Mouse (Mus musculus): ENCODE results near the gene Gm498. TPM values are rescaled to one million over a fixed set of nuclear protein-coding genes. Genes with fewer than 3 reads are reported as not detected.

Gm498 gene
- total RNA-seq (2021) (not detected), polyA plus RNA-seq (2012; rRNA removed) (0.12 TPM in 1 of 2 replicates, not detected in the other)
- long read RNA-seq: 0 reads

DNA sequence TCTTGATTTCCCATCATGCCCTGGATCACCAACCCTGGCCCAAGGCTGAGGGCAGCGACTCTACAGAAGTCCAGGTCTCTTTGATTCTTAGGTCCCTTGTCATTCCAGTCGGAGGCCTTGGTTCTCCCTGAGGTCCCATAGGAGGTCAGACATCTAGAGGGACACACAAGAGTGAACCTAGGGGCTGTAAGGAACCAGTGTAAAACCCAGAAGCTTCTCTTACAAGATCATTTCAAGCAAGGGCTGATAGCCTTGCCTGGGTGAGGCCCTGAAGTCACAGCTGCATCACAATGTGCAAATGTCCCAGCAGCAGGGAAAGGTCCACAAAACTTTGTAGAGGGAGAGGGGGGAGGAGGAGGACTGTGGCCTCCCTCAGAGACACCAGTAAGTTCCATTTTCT is at the start of gene Gm498:
Gene Gm498 (plus strand): TSS at position 301 of the 400 bp plus-strand sequence.
- Histone ChIP-seq H3K79me2 (replicated peaks; ENCODE audit: control insufficient read depth, insufficient read depth, low read length) (no peaks in the 10 kb centered on the region), H3K36me3 (ENCODE audit: control insufficient read depth, insufficient read depth, low read length) (no peaks in the 10 kb centered on the region), H3K27me3 (ENCODE audit: control insufficient read depth, insufficient read depth, low read length) (no peaks in the 10 kb centered on the region), H3K4me3 (no peak within 1 kb of the TSS), H3K9ac (ENCODE audit: low read depth, low read length) (no peak within 1 kb of the TSS), H3K27ac (no peak within 1 kb of the TSS), H3K4me1 (ENCODE audit: control insufficient read depth, insufficient read depth, low read length) (no peaks in the 10 kb centered on the region)
- intact Hi-C loops (cut with DNase I): no loop called here
- 80% methylated on average over 2 of the region's 2 CpGs for WGBS
- DNase-seq: no peak
- TF ChIP-seq POLR2A (IDR thresholded peaks at IDR 0.05; ENCODE audit: insufficient read depth, low read depth, low read length) (no peak), EP300 (IDR thresholded peaks at IDR 0.05; ENCODE audit: insufficient read depth, low read depth, low read length) (no peak), CTCF (IDR thresholded peaks at IDR 0.05) (no peak)

DNA sequence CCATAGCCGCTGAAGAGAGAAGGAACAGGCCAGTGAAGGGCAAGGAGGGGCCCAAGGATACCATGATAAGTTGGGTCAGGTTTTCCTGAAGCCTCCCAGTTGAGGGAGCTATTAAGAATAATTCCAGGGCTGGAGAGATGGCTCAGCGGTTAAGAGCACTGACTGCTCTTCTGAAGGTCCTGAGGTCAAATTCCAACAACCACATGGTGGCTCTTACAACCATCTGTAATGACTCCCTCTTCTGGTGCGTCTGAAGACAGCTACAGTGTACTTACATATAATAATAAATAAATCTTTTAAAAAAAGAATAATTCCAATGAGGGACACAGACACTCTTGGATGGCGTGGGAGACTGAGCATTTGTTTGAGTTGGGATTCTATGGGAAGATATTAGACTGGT is 47.4 kb upstream of the Gm498 start:
- Histone ChIP-seq H3K4me3 (no peak overlapping the region), H3K4me1 (ENCODE audit: control insufficient read depth, insufficient read depth, low read length) (peaks cover 5% of the 10 kb centered on the region), H3K9ac (ENCODE audit: low read depth, low read length) (no peak overlapping the region), H3K36me3 (ENCODE audit: control insufficient read depth, insufficient read depth, low read length) (no peaks in the 10 kb centered on the region), H3K79me2 (replicated peaks; ENCODE audit: control insufficient read depth, insufficient read depth, low read length) (no peaks in the 10 kb centered on the region), H3K27ac (no peak overlapping the region), H3K27me3 (ENCODE audit: control insufficient read depth, insufficient read depth, low read length) (no peaks in the 10 kb centered on the region)
- 69% methylated on average over 4 of the region's 4 CpGs for WGBS
- no peak for DNase-seq
- intact Hi-C loops (cut with DNase I): no loop called here
- no peak for TF ChIP-seq EP300 (IDR thresholded peaks at IDR 0.05; ENCODE audit: insufficient read depth, low read depth, low read length)
- no peak for TF ChIP-seq CTCF (IDR thresholded peaks at IDR 0.05)
- TF ChIP-seq POLR2A (IDR thresholded peaks at IDR 0.05; ENCODE audit: insufficient read depth, low read depth, low read length): no peak

DNA sequence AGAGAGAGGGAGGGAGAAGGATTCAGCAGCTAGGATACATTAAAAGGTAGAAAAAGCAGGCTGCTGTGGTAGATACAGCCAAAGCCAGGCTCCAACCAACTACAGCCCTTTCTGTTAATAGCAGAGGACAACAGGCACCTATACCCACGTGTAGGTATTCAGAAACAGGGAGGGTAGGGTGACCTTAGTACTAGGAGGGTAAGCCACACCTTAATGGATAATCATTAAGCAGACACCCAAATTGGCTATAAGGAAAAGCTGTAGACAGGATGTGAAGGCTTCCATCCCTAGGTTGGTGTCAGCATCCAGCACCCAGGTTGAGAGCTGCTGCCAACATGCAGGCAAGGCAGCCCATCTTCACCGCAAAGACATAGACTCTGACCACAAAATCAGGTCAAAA is 45.4 kb upstream of the Gm498 start:
- DNase-seq: no peak
- no peak overlapping the region for H3K27ac ChIP-seq
- no peaks in the 10 kb centered on the region for H3K79me2 ChIP-seq (replicated peaks; ENCODE audit: control insufficient read depth, insufficient read depth, low read length)
- WGBS: 93% methylated on average over 2 of the region's 2 CpGs
- no peaks in the 10 kb centered on the region for H3K36me3 ChIP-seq (ENCODE audit: control insufficient read depth, insufficient read depth, low read length)
- H3K4me1 ChIP-seq (ENCODE audit: control insufficient read depth, insufficient read depth, low read length): peaks cover 5% of the 10 kb centered on the region
- no peak overlapping the region for H3K4me3 ChIP-seq
- H3K27me3 ChIP-seq (ENCODE audit: control insufficient read depth, insufficient read depth, low read length): no peaks in the 10 kb centered on the region
- no peak overlapping the region for H3K9ac ChIP-seq (ENCODE audit: low read depth, low read length)
- TF ChIP-seq POLR2A (IDR thresholded peaks at IDR 0.05; ENCODE audit: insufficient read depth, low read depth, low read length) (no peak), CTCF (IDR thresholded peaks at IDR 0.05) (no peak), EP300 (IDR thresholded peaks at IDR 0.05; ENCODE audit: insufficient read depth, low read depth, low read length) (no peak)
- intact Hi-C loops (cut with DNase I): no loop called here

DNA sequence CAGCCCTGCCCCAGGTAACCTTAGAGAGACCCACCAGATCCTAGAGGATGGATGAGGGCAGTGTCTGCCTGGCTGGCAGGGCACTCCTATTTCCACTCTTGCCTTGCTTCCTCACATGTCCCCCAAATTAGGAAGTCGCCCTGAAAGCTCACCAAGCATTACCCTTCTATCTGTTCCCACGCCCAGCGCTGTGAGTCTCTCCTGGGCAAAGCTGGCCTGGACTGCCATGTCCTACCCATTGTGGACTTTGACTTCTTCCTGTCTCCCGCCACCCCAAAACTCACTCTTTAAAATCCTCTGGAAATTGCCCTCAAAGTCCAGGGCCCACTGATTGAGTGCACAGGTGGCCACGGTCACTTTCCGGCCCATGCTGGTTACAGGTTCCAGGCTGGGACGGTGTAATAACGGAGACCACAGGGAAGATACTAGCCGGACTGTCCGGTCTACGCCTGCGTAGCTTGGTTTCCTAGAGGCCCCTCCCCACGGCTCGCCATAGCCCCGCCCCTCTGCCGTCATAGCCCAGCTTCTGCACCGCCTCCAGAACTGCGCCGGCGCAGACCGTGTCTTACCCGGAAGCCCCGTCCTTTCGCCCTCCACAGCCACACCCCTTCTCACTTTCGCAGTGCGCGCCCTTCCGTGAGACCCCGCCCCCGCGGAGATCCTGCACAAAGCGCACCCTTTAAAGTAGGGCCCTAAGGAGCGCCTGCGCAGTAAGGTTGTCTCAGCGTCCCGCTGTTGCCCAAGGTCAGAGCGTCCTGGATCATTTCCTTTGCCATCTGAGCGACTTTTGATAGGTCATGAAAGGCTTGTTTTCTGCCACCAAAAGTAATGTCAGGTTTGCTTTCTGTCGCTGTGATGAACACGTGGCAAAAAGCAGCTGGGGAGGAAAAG is 44.0 kb upstream of the Gm498 start, which contains the start of the genes Nadsyn1 and Dhcr7:
Gene Nadsyn1 (minus strand): TSS at position 475 of the 891 bp plus-strand sequence.
Gene Dhcr7 (plus strand): TSS at position 771 of the 891 bp plus-strand sequence.
- Histone ChIP-seq H3K27me3 (ENCODE audit: control insufficient read depth, insufficient read depth, low read length) (no peaks in the 10 kb centered on the region), H3K79me2 (replicated peaks; ENCODE audit: control insufficient read depth, insufficient read depth, low read length) (no peaks in the 10 kb centered on the region), H3K36me3 (ENCODE audit: control insufficient read depth, insufficient read depth, low read length) (no peaks in the 10 kb centered on the region), H3K4me1 (ENCODE audit: control insufficient read depth, insufficient read depth, low read length) (peaks cover 5% of the 10 kb centered on the region), H3K27ac (peak within 1 kb of the TSS; percentile 92), H3K4me3 (peak within 1 kb of the TSS; percentile 68), H3K9ac (ENCODE audit: low read depth, low read length) (peak within 1 kb of the TSS; percentile 81)
- DNase-seq: peak; percentile 99
- TF ChIP-seq CTCF (IDR thresholded peaks at IDR 0.05): no peak
- TF ChIP-seq EP300 (IDR thresholded peaks at IDR 0.05; ENCODE audit: insufficient read depth, low read depth, low read length): peak; percentile 48; the same call in 1 of the 2 replicates
- peak; percentile 97 for TF ChIP-seq POLR2A (IDR thresholded peaks at IDR 0.05; ENCODE audit: insufficient read depth, low read depth, low read length)
- intact Hi-C loops (cut with DNase I): loop anchor here (2.0 kb wide), 1 partner anchor 38 kb away; the partner anchor contains the start of gene Mrgpre
- 1% methylated on average over 40 of the region's 40 CpGs for WGBS

DNA sequence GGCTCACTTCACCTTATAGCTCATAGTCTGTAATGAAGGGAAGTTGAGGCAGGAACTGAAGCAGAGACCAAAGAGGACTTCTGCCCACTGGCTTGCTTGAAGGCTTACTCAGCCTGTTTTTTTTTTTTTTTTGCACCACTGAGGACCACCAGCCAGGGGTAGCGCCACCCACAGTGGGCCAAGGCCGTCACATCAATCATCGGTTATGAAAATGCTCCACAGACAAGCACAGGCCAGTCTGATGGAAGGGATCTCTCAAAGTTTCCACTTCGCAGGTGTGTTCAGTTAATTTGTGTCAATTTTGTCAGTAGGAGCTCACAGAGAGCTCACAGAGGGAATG is 43.4 kb upstream of the Gm498 start:
- peaks cover 5% of the 10 kb centered on the region for H3K4me1 ChIP-seq (ENCODE audit: control insufficient read depth, insufficient read depth, low read length)
- no peaks in the 10 kb centered on the region for H3K27me3 ChIP-seq (ENCODE audit: control insufficient read depth, insufficient read depth, low read length)
- H3K79me2 ChIP-seq (replicated peaks; ENCODE audit: control insufficient read depth, insufficient read depth, low read length): no peaks in the 10 kb centered on the region
- peak in 1 of 2 experiments; percentile 31 for DNase-seq
- WGBS: 76% methylated on average over 4 of the region's 4 CpGs
- intact Hi-C loops (cut with DNase I): loop anchor here (2.0 kb wide), 1 partner anchor 38 kb away; the partner anchor contains the start of gene Mrgpre
- TF ChIP-seq CTCF (IDR thresholded peaks at IDR 0.05) (no peak), EP300 (IDR thresholded peaks at IDR 0.05; ENCODE audit: insufficient read depth, low read depth, low read length) (no peak), POLR2A (IDR thresholded peaks at IDR 0.05; ENCODE audit: insufficient read depth, low read depth, low read length) (no peak)
- peak overlapping the region; percentile 90 for H3K27ac ChIP-seq
- peak overlapping the region; percentile 66 for H3K9ac ChIP-seq (ENCODE audit: low read depth, low read length)
- H3K4me3 ChIP-seq: peak overlapping the region; percentile 46
- H3K36me3 ChIP-seq (ENCODE audit: control insufficient read depth, insufficient read depth, low read length): no peaks in the 10 kb centered on the region

DNA sequence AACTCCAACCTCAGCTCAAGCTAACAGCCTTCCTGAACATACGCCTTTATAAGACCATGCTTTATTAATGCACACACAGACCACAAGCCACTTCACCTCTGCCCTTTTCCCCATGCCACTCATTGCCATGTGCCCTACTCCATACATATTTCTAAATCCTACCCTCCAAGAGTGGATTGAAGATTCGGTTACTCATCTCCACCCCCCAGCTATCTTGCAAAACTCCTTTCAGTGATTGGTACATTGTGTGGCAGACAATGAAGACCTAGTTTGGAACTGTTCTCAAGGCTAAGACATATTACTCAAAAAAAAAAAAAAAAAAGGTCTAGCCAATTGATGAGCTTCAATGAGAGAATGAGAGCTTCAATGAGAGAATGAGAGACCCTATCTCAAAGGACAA is 39.7 kb upstream of the Gm498 start:
- TF ChIP-seq POLR2A (IDR thresholded peaks at IDR 0.05; ENCODE audit: insufficient read depth, low read depth, low read length): no peak
- no peak for TF ChIP-seq EP300 (IDR thresholded peaks at IDR 0.05; ENCODE audit: insufficient read depth, low read depth, low read length)
- no peak for TF ChIP-seq CTCF (IDR thresholded peaks at IDR 0.05)
- H3K9ac ChIP-seq (ENCODE audit: low read depth, low read length): no peak overlapping the region
- DNase-seq: no peak
- H3K36me3 ChIP-seq (ENCODE audit: control insufficient read depth, insufficient read depth, low read length): no peaks in the 10 kb centered on the region
- no peaks in the 10 kb centered on the region for H3K27me3 ChIP-seq (ENCODE audit: control insufficient read depth, insufficient read depth, low read length)
- intact Hi-C loops (cut with DNase I): no loop called here
- H3K79me2 ChIP-seq (replicated peaks; ENCODE audit: control insufficient read depth, insufficient read depth, low read length): no peaks in the 10 kb centered on the region
- 94% methylated on average over 2 of the region's 2 CpGs for WGBS
- H3K4me3 ChIP-seq: no peak overlapping the region
- peaks cover 5% of the 10 kb centered on the region for H3K4me1 ChIP-seq (ENCODE audit: control insufficient read depth, insufficient read depth, low read length)
- no peak overlapping the region for H3K27ac ChIP-seq

Data from heart, adult 2 months (tissue).